Mouse (Mus musculus): Measurements from ENCODE around the gene Lsm3. TPM values are rescaled to one million over a fixed set of nuclear protein-coding genes. Genes with fewer than 3 reads are reported as not detected.
"Not testable (repeated sequence)": the region's sequence is repeated elsewhere in the genome, so short reads cannot be mapped to it uniquely, and the experiment has no call there.

Lsm3 gene
- polyA plus RNA-seq (2016; fragmentation: Nextera tagmentation; extraction: Ambion mirVana): 460 and 503 TPM in 2 replicates

DNA sequence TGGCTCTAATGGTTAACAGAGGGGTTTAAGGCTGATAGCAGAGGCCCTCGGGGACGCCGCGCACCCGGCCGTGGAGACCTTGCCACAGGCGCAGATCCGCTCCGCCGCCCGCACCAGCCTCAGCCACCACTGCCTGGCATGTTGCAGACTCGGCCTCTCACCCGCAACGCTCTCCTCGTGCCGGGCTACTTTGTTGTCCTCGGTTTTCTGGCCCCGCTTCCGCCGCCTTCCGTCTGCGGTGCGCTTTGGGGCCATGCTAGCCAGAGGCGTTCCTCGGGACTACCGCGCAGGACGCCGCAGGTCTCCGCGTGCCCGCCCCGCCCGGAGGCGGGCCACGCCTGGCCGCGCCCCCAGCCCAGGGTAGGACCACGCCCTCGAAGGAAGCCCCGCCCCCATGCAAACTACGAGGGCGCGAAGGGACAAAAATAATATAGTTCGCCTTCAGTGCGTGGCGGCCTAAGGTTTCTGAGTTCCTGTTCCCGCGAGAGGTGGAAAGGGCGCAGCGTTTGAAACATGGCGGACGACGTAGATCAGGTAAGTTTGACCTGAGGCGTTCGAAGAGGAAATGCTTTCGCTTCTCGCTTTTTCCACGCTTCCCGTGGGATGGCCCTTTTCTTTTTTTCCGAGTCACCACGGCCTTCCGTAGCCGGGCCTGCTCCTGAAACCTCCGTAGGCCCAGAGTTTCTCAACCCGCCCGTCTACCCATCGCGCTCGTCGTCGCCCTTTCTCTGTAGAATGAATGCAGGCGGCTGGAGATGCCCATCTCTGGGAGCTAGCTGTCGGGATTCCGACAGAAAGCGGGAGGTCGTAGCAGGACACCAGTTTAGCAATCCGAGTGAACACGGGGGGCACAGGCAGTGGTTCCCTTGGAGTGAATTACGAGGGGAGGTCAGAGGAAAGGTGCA, at the start of gene Lsm3, which contains the start of gene Xpc:
TSS of gene Lsm3 (plus strand) at position 384 of the 905 bp plus-strand sequence.
TSS of gene Xpc (minus strand) at position 344 of the 905 bp plus-strand sequence.
- Histone ChIP-seq H3K9me3 (replicated peaks) (no peaks in the 10 kb centered on the region), H3K4me1 (peaks cover 23% of the 10 kb centered on the region), H3K27ac (peak within 1 kb of the TSS; percentile 93), H3K36me3 (peaks cover 47% of the 10 kb centered on the region), H3K27me3 (ENCODE audit: low read depth, poor library complexity, severe bottlenecking) (no peaks in the 10 kb centered on the region), H3K4me3 (peak within 1 kb of the TSS; percentile 87)
- WGBS: under 1% methylated on average over 80 of the region's 80 CpGs
- DNase-seq (ENCODE audit: low spot score): peak; percentile 98

GRCm38 (mm10) chr6:91467106-91467505, 48.6 kb upstream of the Lsm3 start:
- WGBS: 85% methylated on average over 1 of the region's 1 CpGs
- Histone ChIP-seq H3K36me3 (peaks cover 82% of the 10 kb centered on the region), H3K9me3 (replicated peaks) (no peaks in the 10 kb centered on the region), H3K27me3 (ENCODE audit: low read depth, poor library complexity, severe bottlenecking) (no peaks in the 10 kb centered on the region), H3K27ac (no peak overlapping the region), H3K4me1 (peaks cover 7% of the 10 kb centered on the region), H3K4me3 (no peak overlapping the region)
- no peak for DNase-seq (ENCODE audit: low spot score)

- no peak for DNase-seq (ENCODE audit: low spot score)
- H3K27ac ChIP-seq: no peak overlapping the region
- 81% methylated on average over 2 of the region's 2 CpGs for WGBS
- H3K36me3 ChIP-seq: peaks cover 56% of the 10 kb centered on the region
- no peaks in the 10 kb centered on the region for H3K27me3 ChIP-seq (ENCODE audit: low read depth, poor library complexity, severe bottlenecking)
- H3K4me3 ChIP-seq: no peak overlapping the region
- no peaks in the 10 kb centered on the region for H3K9me3 ChIP-seq (replicated peaks)
- H3K4me1 ChIP-seq: peaks cover 25% of the 10 kb centered on the region
Observed at GRCm38 (mm10) chr6:91470712-91471111, 45.0 kb upstream of the Lsm3 start.

- H3K4me3 ChIP-seq; H3K9me3 ChIP-seq (replicated peaks); H3K27me3 ChIP-seq (ENCODE audit: low read depth, poor library complexity, severe bottlenecking); H3K27ac ChIP-seq; DNase-seq (ENCODE audit: low spot score): not testable (repeated sequence)
- peaks cover 25% of the 10 kb centered on the region for H3K4me1 ChIP-seq
- WGBS: 91% methylated on average over 3 of the region's 3 CpGs
- peaks cover 56% of the 10 kb centered on the region for H3K36me3 ChIP-seq
Observed at GRCm38 (mm10) chr6:91471427-91471826, 44.3 kb upstream of the Lsm3 start.

DNA sequence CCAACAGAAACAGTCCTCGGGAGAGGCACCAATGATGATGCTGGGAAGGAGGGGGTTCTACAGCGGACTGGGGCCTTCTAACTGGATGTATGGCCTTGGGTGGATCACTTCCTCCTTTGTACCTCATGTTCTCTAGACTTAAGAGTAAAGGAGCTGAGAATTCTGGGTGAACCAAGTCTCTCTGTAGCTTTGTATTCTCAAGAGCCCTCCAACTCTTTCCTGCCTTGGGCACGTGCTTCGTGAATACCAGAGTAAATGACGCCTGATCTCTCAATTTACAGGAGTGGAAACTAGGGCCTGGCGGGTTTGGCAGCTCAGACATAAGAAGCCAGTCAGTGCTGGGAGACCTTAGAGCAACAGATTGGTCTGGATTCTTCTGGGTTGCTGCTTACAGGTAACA, 43.4 kb upstream of the Lsm3 start:
- peaks cover 56% of the 10 kb centered on the region for H3K36me3 ChIP-seq
- 34% methylated on average over 6 of the region's 6 CpGs for WGBS
- no peaks in the 10 kb centered on the region for H3K9me3 ChIP-seq (replicated peaks)
- DNase-seq (ENCODE audit: low spot score): peak; percentile 45
- peak overlapping the region; percentile 89 for H3K27ac ChIP-seq
- H3K27me3 ChIP-seq (ENCODE audit: low read depth, poor library complexity, severe bottlenecking): no peaks in the 10 kb centered on the region
- H3K4me3 ChIP-seq: peak overlapping the region; percentile 79
- H3K4me1 ChIP-seq: peaks cover 25% of the 10 kb centered on the region

GRCm38 (mm10) chr6:91472868-91473804, 42.6 kb upstream of the Lsm3 start, which contains the start of the genes Chchd4 and Tmem43:
Chchd4 (minus strand) TSS chr6:91473546.
Tmem43 (plus strand) TSS chr6:91473703.
- Histone ChIP-seq H3K4me1 (peaks cover 25% of the 10 kb centered on the region), H3K27me3 (ENCODE audit: low read depth, poor library complexity, severe bottlenecking) (no peaks in the 10 kb centered on the region), H3K36me3 (peaks cover 56% of the 10 kb centered on the region), H3K27ac (peak within 1 kb of the TSS; percentile 89), H3K9me3 (replicated peaks) (no peaks in the 10 kb centered on the region), H3K4me3 (peak within 1 kb of the TSS; percentile 79)
- under 1% methylated on average over 74 of the region's 74 CpGs for WGBS
- DNase-seq (ENCODE audit: low spot score): peak; percentile 96

GRCm38 (mm10) chr6:91473805-91474440, 41.8 kb upstream of the Lsm3 start:
- peak overlapping the region; percentile 89 for H3K27ac ChIP-seq
- peaks cover 56% of the 10 kb centered on the region for H3K36me3 ChIP-seq
- no peaks in the 10 kb centered on the region for H3K9me3 ChIP-seq (replicated peaks)
- H3K4me1 ChIP-seq: peaks cover 25% of the 10 kb centered on the region
- peak overlapping the region; percentile 79 for H3K4me3 ChIP-seq
- no peak for DNase-seq (ENCODE audit: low spot score)
- WGBS: under 1% methylated on average over 27 of the region's 27 CpGs
- H3K27me3 ChIP-seq (ENCODE audit: low read depth, poor library complexity, severe bottlenecking): no peaks in the 10 kb centered on the region

GRCm38 (mm10) chr6:91474441-91475190, 41.1 kb upstream of the Lsm3 start:
- Histone ChIP-seq H3K9me3 (replicated peaks) (no peaks in the 10 kb centered on the region), H3K4me1 (peaks cover 25% of the 10 kb centered on the region), H3K36me3 (peaks cover 56% of the 10 kb centered on the region), H3K27ac (peak overlapping the region; percentile 89), H3K27me3 (ENCODE audit: low read depth, poor library complexity, severe bottlenecking) (no peaks in the 10 kb centered on the region), H3K4me3 (peak overlapping the region; percentile 79)
- no peak for DNase-seq (ENCODE audit: low spot score)
- 66% methylated on average over 9 of the region's 9 CpGs for WGBS

DNA sequence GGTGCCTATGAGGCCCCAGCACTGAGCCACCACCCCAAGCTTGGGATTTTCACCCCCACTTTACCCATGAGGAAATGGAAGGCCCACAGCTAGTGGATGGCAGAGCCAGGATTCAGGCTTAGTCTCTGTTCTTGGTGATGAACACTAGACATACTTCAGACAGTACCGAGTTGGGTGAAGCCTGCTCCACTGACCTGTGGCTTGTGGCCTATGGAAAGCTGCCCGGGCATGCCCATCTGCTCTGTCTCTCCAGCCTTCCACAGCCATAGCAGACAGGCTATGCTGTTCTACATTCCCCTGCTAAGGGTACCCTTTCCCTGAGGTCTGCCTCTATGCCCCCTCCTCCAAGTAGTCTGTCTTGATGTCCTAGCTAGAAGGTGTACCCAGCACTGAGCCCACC, 39.2 kb upstream of the Lsm3 start:
- Histone ChIP-seq H3K36me3 (peaks cover 64% of the 10 kb centered on the region), H3K27me3 (ENCODE audit: low read depth, poor library complexity, severe bottlenecking) (no peaks in the 10 kb centered on the region), H3K4me1 (peaks cover 24% of the 10 kb centered on the region), H3K4me3 (no peak overlapping the region), H3K9me3 (replicated peaks) (no peaks in the 10 kb centered on the region), H3K27ac (no peak overlapping the region)
- 91% methylated on average over 2 of the region's 2 CpGs for WGBS
- no peak for DNase-seq (ENCODE audit: low spot score)

- Histone ChIP-seq H3K4me1 (no peaks in the 10 kb centered on the region), H3K27ac (no peak overlapping the region), H3K36me3 (peaks cover 100% of the 10 kb centered on the region), H3K4me3 (no peak overlapping the region), H3K27me3 (ENCODE audit: low read depth, poor library complexity, severe bottlenecking) (no peaks in the 10 kb centered on the region), H3K9me3 (replicated peaks) (no peaks in the 10 kb centered on the region)
- WGBS: 98% methylated on average over 2 of the region's 2 CpGs
- DNase-seq (ENCODE audit: low spot score): no peak
Observed at GRCm38 (mm10) chr6:91483371-91483770, 32.4 kb upstream of the Lsm3 start.

DNA sequence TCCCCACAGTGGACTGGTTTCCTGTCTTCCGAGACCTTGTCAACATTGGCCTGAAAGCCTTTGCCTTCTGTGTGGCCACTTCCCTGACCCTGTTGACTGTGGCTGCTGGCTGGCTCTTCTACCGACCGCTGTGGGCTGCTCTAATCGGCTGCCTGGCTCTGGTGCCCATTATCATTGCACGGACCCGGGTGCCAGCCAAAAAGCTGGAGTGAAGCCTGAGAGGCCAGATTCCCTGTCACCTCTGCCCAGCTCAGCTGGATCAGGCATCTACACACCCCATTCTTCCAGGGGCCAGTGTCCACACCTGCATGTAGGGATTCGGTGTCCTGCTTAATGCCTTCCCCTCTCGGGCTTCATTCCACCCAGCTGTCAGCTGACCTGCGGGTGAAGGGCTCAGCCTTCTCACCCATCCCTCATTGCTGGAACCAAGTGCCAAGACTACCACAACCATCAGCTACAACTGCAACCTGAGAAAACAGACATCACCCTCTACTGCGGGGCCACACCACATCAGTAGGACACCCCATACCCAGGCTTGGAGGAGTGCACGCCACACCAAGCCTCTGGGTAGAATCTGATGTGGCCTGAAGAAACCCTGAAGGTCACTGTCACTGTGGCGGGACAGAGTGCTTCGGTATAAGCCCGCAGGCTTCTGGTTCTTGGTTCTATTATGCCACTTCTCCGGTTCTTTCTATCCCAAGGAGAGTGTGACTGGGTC, 28.8 kb upstream of the Lsm3 start:
- Histone ChIP-seq H3K4me1 (no peaks in the 10 kb centered on the region), H3K27ac (no peak overlapping the region), H3K27me3 (ENCODE audit: low read depth, poor library complexity, severe bottlenecking) (no peaks in the 10 kb centered on the region), H3K9me3 (replicated peaks) (no peaks in the 10 kb centered on the region), H3K36me3 (peaks cover 100% of the 10 kb centered on the region), H3K4me3 (no peak overlapping the region)
- 95% methylated on average over 15 of the region's 15 CpGs for WGBS
- no peak for DNase-seq (ENCODE audit: low spot score)
